Mouse (Mus musculus) erythroblast, embryonic 14.5 days (primary cell): ENCODE measurements around the gene Hcst.

Source experiments
- GATA1 ChIP-seq: IDR thresholded peaks from 2 replicates; pipeline ENCODE4 v1.6.1; 2012; ENCODE audit warnings: low read length, inconsistent platforms, mixed read lengths
- TAL1 ChIP-seq: IDR thresholded peaks from 3 replicates; pipeline ENCODE4 v1.6.1; 2012; ENCODE audit warnings: low read length, inconsistent platforms, mixed read lengths

DNA sequence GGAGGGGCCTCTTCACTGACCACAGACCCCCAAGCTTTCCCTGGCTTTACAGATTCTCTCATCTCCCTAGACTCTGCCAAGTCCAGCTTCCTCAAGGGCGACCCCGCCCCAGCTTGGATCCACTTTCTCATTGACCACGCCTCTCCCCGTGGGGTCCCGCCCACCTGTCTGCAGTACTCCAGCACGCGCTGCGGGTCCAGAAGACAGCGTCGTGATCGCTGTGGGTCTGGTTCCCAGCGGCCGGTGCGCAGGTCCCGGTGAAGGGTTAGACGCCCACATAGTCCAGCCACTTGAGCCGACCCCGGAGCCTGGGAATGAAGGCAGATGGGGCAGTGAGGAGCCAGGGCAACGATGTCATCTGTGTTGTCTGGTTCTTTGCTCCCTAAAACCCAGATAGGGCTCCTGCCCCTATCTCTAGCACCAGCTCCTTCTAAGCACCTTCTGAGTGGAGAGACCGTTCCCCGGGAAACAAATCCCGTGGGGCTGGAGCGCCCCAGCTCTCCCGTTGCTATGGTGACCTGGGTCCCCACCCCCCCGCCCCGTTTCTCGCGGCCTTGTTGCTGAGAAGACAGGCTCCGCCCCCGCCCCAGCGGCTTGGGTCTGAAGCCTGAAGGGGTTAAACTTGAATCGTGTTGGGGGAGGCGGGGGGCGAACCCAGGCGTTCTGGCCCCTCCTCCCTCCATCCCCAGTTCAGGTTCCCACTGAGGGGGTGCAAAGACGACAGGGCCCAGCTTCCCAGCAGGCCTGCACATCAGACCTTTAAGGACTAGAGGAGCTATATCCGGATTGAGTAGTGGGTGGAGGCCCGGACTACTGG lies 24.7 kb upstream of the Hcst start:
- TF ChIP-seq TAL1 (no peak), GATA1 (no peak)
